Mouse (Mus musculus) embryonic facial prominence, embryonic 10.5 days (tissue): ENCODE measurements around the gene Pkd2l1. TPM values are rescaled to one million over a fixed set of nuclear protein-coding genes. Genes with fewer than 3 reads are reported as not detected.

Experiments used
- DNase-seq: peaks from one replicate; pipeline ENCODE4 v3.0.0-alpha.2; 2017; ENCODE audit warnings: low spot score
- H3K27ac ChIP-seq: fragments of 300-500 bp; sonication (generic); replicated peaks from 2 replicates; pipeline ENCODE4 v1.5.1; 2016; ENCODE audit warnings: mild to moderate bottlenecking
- H3K27me3 ChIP-seq: fragments of 300-500 bp; sonication (generic); replicated peaks from 2 replicates; pipeline ENCODE4 v1.6.1; 2016; ENCODE audit warnings: low read depth, mild to moderate bottlenecking; ENCODE audit not compliant: poor library complexity, severe bottlenecking
- H3K36me3 ChIP-seq: fragments of 300-500 bp; sonication (generic); replicated peaks from 2 replicates; pipeline ENCODE4 v1.6.1; 2016; ENCODE audit warnings: mild to moderate bottlenecking, moderate library complexity
- H3K4me1 ChIP-seq: fragments of 300-500 bp; sonication (generic); 2 replicates; pipeline ENCODE4 v1.6.1; 2016
- H3K4me3 ChIP-seq: fragments of 300-500 bp; sonication (generic); 2 replicates; pipeline ENCODE4 v1.5.1; 2016; ENCODE audit warnings: mild to moderate bottlenecking, moderate library complexity
- H3K9me3 ChIP-seq: fragments of 300-500 bp; sonication (generic); 2 replicates; pipeline ENCODE4 v1.6.1; 2016; ENCODE audit warnings: mild to moderate bottlenecking
- WGBS: fragments of 180-500 bp; shearing (Covaris S2); methylation state at CpG from one replicate; pipeline ENCODE4 v1.1.7; 2016; 5-methylcytosine and 5-hydroxymethylcytosine counted together
- polyA plus RNA-seq: library from polyadenylated mRNA; unstranded; fragments of >200 nt; fragmentation: Nextera tagmentation; extraction: Ambion mirVana; gene quantifications from 2 replicates; pipeline ENCODE4 v1.2.1, GENCODE M21; 2016

Gene Pkd2l1
- polyA plus RNA-seq, 1 experiment from 2014 or later = 0.07 TPM

GRCm38 (mm10) chr19:44148345-44148744, 43.9 kb downstream of the Pkd2l1 start:
- no peak overlapping the region for H3K4me3 ChIP-seq
- 38% methylated on average over 2 of the region's 2 CpGs for WGBS
- peaks cover 14% of the 10 kb centered on the region for H3K36me3 ChIP-seq
- H3K9me3 ChIP-seq = no peaks in the 10 kb centered on the region
- H3K27ac ChIP-seq = no peak overlapping the region
- peaks cover 15% of the 10 kb centered on the region for H3K4me1 ChIP-seq
- no peak for DNase-seq
- peaks cover 3% of the 10 kb centered on the region; the same call in 1 of the 2 replicates for H3K27me3 ChIP-seq

- peaks cover 3% of the 10 kb centered on the region; the same call in 1 of the 2 replicates for H3K27me3 ChIP-seq
- peaks cover 15% of the 10 kb centered on the region for H3K4me1 ChIP-seq
- WGBS = 93% methylated on average over 8 of the region's 8 CpGs
- H3K36me3 ChIP-seq = peaks cover 28% of the 10 kb centered on the region
- H3K27ac ChIP-seq = no peak overlapping the region
- no peaks in the 10 kb centered on the region for H3K9me3 ChIP-seq
- no peak overlapping the region for H3K4me3 ChIP-seq
- DNase-seq = no peak
These were observed 45.3 kb downstream of the Pkd2l1 start for GRCm38 (mm10) chr19:44146951-44147350.

- peaks cover 32% of the 10 kb centered on the region for H3K36me3 ChIP-seq
- peaks cover 3% of the 10 kb centered on the region; the same call in 1 of the 2 replicates for H3K27me3 ChIP-seq
- no peaks in the 10 kb centered on the region for H3K9me3 ChIP-seq
- peak overlapping the region; percentile 86 for H3K27ac ChIP-seq
- peak overlapping the region; percentile 87 for H3K4me3 ChIP-seq
- peaks cover 15% of the 10 kb centered on the region for H3K4me1 ChIP-seq
- no peak for DNase-seq
- 61% methylated on average over 9 of the region's 9 CpGs for WGBS
These were observed 45.7 kb downstream of the Pkd2l1 start for GRCm38 (mm10) chr19:44146568-44146879.

- Histone ChIP-seq H3K27ac (peak within 1 kb of the TSS; percentile 86), H3K36me3 (peaks cover 38% of the 10 kb centered on the region), H3K27me3 (no peaks in the 10 kb centered on the region; the same call in 1 of the 2 replicates), H3K4me3 (peak within 1 kb of the TSS; percentile 87), H3K4me1 (peaks cover 15% of the 10 kb centered on the region), H3K9me3 (no peaks in the 10 kb centered on the region)
- DNase-seq = peak; percentile 89
- WGBS = 3% methylated on average over 46 of the region's 46 CpGs
These were observed 46.3 kb downstream of the Pkd2l1 start, which contains the start of gene Bloc1s2 for GRCm38 (mm10) chr19:44145702-44146567. TSS of gene Bloc1s2 (minus strand) at chr19:44146446.

- H3K9me3 ChIP-seq = no peaks in the 10 kb centered on the region
- H3K27me3 ChIP-seq = no peaks in the 10 kb centered on the region; the same call in 1 of the 2 replicates
- peaks cover 15% of the 10 kb centered on the region for H3K4me1 ChIP-seq
- H3K27ac ChIP-seq = no peak overlapping the region
- DNase-seq = no peak
- H3K36me3 ChIP-seq = peaks cover 53% of the 10 kb centered on the region
- 92% methylated on average over 9 of the region's 9 CpGs for WGBS
- H3K4me3 ChIP-seq = no peak overlapping the region
These were observed 47.9 kb downstream of the Pkd2l1 start for GRCm38 (mm10) chr19:44144366-44144765.

GRCm38 (mm10) chr19:44135960-44136485, 56.2 kb downstream of the Pkd2l1 start:
- no peak for DNase-seq
- H3K27ac ChIP-seq = peak overlapping the region; percentile 54
- H3K9me3 ChIP-seq = no peaks in the 10 kb centered on the region
- peak overlapping the region; percentile 89 for H3K4me3 ChIP-seq
- H3K4me1 ChIP-seq = peaks cover 11% of the 10 kb centered on the region
- no peaks in the 10 kb centered on the region for H3K27me3 ChIP-seq
- H3K36me3 ChIP-seq = peaks cover 46% of the 10 kb centered on the region
- WGBS = 30% methylated on average over 7 of the region's 7 CpGs

GRCm38 (mm10) chr19:44135072-44135959, 56.9 kb downstream of the Pkd2l1 start, which contains the start of gene Cwf19l1:
TSS of gene Cwf19l1 (minus strand) at chr19:44135876.
- H3K27me3 ChIP-seq = no peaks in the 10 kb centered on the region
- H3K4me3 ChIP-seq = peak within 1 kb of the TSS; percentile 89

GRCm38 (mm10) chr19:44132917-44133316, 59.3 kb downstream of the Pkd2l1 start:
- H3K9me3 ChIP-seq = no peaks in the 10 kb centered on the region
- H3K4me3 ChIP-seq = no peak overlapping the region
- H3K27ac ChIP-seq = no peak overlapping the region
- H3K36me3 ChIP-seq = peaks cover 48% of the 10 kb centered on the region
- 91% methylated on average over 5 of the region's 5 CpGs for WGBS
- H3K27me3 ChIP-seq = no peaks in the 10 kb centered on the region
- H3K4me1 ChIP-seq = peaks cover 11% of the 10 kb centered on the region
- DNase-seq = no peak

More at GRCm38 (mm10) chr19:44135072-44135959, 56.9 kb downstream of the Pkd2l1 start, which contains the start of gene Cwf19l1:
- peak; percentile 90 for DNase-seq
- H3K27ac ChIP-seq = peak within 1 kb of the TSS; percentile 96
- under 1% methylated on average over 45 of the region's 45 CpGs for WGBS
- H3K4me1 ChIP-seq = peaks cover 11% of the 10 kb centered on the region
- H3K9me3 ChIP-seq = no peaks in the 10 kb centered on the region
- peaks cover 47% of the 10 kb centered on the region for H3K36me3 ChIP-seq

- Histone ChIP-seq H3K27ac (no peak overlapping the region), H3K27me3 (no peaks in the 10 kb centered on the region), H3K4me3 (no peak overlapping the region), H3K36me3 (peaks cover 88% of the 10 kb centered on the region), H3K4me1 (no peaks in the 10 kb centered on the region), H3K9me3 (no peaks in the 10 kb centered on the region)
- no peak for DNase-seq
- 94% methylated on average over 2 of the region's 2 CpGs for WGBS
These were observed 63.7 kb downstream of the Pkd2l1 start for GRCm38 (mm10) chr19:44128560-44128959.

GRCm38 (mm10) chr19:44127729-44128497, 64.3 kb downstream of the Pkd2l1 start:
- Histone ChIP-seq H3K27ac (no peak overlapping the region), H3K27me3 (no peaks in the 10 kb centered on the region), H3K36me3 (peaks cover 94% of the 10 kb centered on the region), H3K4me3 (no peak overlapping the region), H3K9me3 (no peaks in the 10 kb centered on the region), H3K4me1 (no peaks in the 10 kb centered on the region)
- WGBS = 93% methylated on average over 10 of the region's 10 CpGs
- no peak for DNase-seq

- no peak for DNase-seq
- H3K4me1 ChIP-seq = no peaks in the 10 kb centered on the region
- H3K27ac ChIP-seq = no peak overlapping the region
- H3K9me3 ChIP-seq = no peaks in the 10 kb centered on the region
- H3K4me3 ChIP-seq = no peak overlapping the region
- 91% methylated on average over 7 of the region's 7 CpGs for WGBS
- no peaks in the 10 kb centered on the region for H3K27me3 ChIP-seq
- H3K36me3 ChIP-seq = peaks cover 98% of the 10 kb centered on the region
These were observed 71.1 kb downstream of the Pkd2l1 start for GRCm38 (mm10) chr19:44121137-44121536.
